Mouse (Mus musculus): ENCODE data around the gene Dner. TPM values are rescaled to one million over a fixed set of nuclear protein-coding genes. Genes with fewer than 3 reads are reported as not detected.
A peak's percentile ranks its signal among the peaks of the same experiment; 100 is the strongest.

The Dner gene
- polyA plus RNA-seq, 1 experiment from 2014 or later, result 6.6 TPM

- H3K9me3 ChIP-seq (replicated peaks; ENCODE audit: control insufficient read depth, low read length), result no peaks in the 10 kb centered on the region
- no peaks in the 10 kb centered on the region for H3K36me3 ChIP-seq (replicated peaks; ENCODE audit: control insufficient read depth, insufficient read depth, low read depth, low read length)
- ATAC-seq (replicated peaks; ENCODE audit: insufficient number of reproducible peaks, low FRiP score, low TSS enrichment, low read depth) (no peak), DNase-seq (ENCODE audit: low spot score) (no peak)
- H3K9ac ChIP-seq (replicated peaks; ENCODE audit: low read length), result no peak overlapping the region
- H3K27me3 ChIP-seq (ENCODE audit: control insufficient read depth, insufficient read depth, low read length), result no peaks in the 10 kb centered on the region
- H3K27ac ChIP-seq (replicated peaks; ENCODE audit: low read depth, low read length), result no peak overlapping the region
- no peak overlapping the region for H3K4me2 ChIP-seq (ENCODE audit: low read depth, low read length)
- WGBS, result 75% methylated on average over 4 of the region's 4 CpGs
- H3K4me1 ChIP-seq (ENCODE audit: control insufficient read depth, insufficient read depth, low read length), result no peaks in the 10 kb centered on the region
- no peak overlapping the region for H3K4me3 ChIP-seq (ENCODE audit: low read depth, low read length)
These were observed 374.7 kb downstream of the Dner start for GRCm38 (mm10) chr1:84321327-84321726.

Small RNA genes within 50 kb of the gene (microRNA-seq; reads per million reads assigned to microRNA genes)
- gene Mir5126 (ENCODE audit: borderline number of aligned reads), result 42.3 reads per million, percentile 30 among the genes with 10 or more reads in this experiment

Other genes starting within 250 kb of the Dner start
- 9.9 and 11.3 TPM in 2 replicates for gene Fbxo36, start 143.6 kb upstream of the Dner start, polyA plus RNA-seq (2014; fragmentation: Nextera tagmentation; extraction: Ambion mirVana)
- 71.9 and 82.7 TPM in 2 replicates for gene Trip12, start 144.3 kb upstream of the Dner start, polyA plus RNA-seq (2014; fragmentation: Nextera tagmentation; extraction: Ambion mirVana)
- 0.29 and 0.31 TPM in 2 replicates for gene Slc16a14, start 238.9 kb upstream of the Dner start, polyA plus RNA-seq (2014; fragmentation: Nextera tagmentation; extraction: Ambion mirVana)